29 mouse cellular contexts compared by ENCODE assay signal in the genomic region with DNA sequence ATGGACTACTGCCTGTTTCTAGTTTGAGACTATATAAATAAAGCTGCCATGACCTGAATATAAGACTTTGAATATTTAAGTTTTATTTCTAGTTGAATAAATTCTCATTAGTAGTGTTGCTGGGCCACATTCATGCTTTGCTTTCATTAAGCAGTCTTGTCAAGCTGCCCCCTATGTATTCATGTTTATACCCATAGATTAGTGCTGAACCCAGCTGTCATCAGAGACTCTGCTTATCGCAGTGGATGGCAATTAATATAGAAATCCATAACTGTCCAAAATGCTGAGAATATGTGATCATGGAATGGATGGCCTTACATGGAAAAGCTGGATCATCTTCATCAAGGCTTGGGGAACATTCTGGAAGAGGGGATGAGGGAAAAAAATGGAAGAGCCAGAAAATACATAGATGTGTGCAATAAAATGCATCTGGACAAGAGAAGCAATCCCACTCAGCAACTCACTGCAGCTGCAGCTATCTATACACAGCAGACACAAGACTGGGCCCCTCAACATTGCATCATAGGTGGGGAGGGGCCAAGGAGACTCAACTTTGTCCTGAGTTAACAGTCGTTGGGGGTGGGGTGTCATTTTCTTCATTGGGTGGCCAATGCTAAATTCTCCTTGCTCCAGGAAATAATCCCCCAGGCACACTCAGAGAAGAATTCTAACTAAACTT. TPM values are rescaled to one million over a fixed set of nuclear protein-coding genes. Genes with fewer than 3 reads are reported as not detected.
A peak's percentile ranks its signal among the peaks of the same experiment; 100 is the strongest.
DNase-seq lines count a peak whose midpoint lies in the region; ATAC-seq and TF ChIP-seq lines count a peak whose summit lies in the region.
"Had no signal": no experiment of that assay in that cellular context is flagged by ENCODE, and none has a peak within 500 bp of the region (broad histone marks: within the 10 kb centered on the region; RNA-seq: fewer than 3 reads in every experiment).

No protein-coding gene starts in this region.

- no peak for TF ChIP-seq EP300 in heart, adult 2 months (IDR thresholded peaks at IDR 0.05; ENCODE audit: insufficient read depth, low read depth, low read length)

- DNase-seq in heart, embryonic 10.5 days (ENCODE audit: low spot score), result peak; percentile 76
- DNase-seq in heart, adult 2 months, result no peak
- peak; percentile 76 for DNase-seq in c-Kit-positive CD71-positive TER-119-negative erythroid progenitor cells, embryonic 14.5 days (ENCODE audit: low read depth)
- DNase-seq in liver, embryonic 13.5 days, result peak; percentile 75
- peak; percentile 36 for DNase-seq in yolk sac, embryonic 10.5 days (ENCODE audit: low spot score)
- DNase-seq: adrenal gland, postnatal 36 days; cerebellum, postnatal 10 days; forebrain, postnatal 0 days; heart, postnatal 4 days; kidney, adult 2 months; kidney, postnatal 14 days; layer of hippocampus, postnatal 36 days; lung, postnatal 10 days; right cerebral cortex, postnatal 14 days had no signal

- H3K27me3 ChIP-seq in heart, embryonic 10.5 days (ENCODE audit: insufficient read depth, poor library complexity, severe bottlenecking), result no peaks in the 10 kb centered on the region
- no peaks in the 10 kb centered on the region for H3K27me3 ChIP-seq in heart, adult 2 months (ENCODE audit: control insufficient read depth, insufficient read depth, low read length)
- H3K27me3 ChIP-seq in liver, embryonic 13.5 days, result no peaks in the 10 kb centered on the region
- H3K27me3 ChIP-seq in neural tube, embryonic 15.5 days (replicated peaks), result no peaks in the 10 kb centered on the region
- H3K27me3 ChIP-seq in heart, embryonic 12.5 days (replicated peaks), result no peaks in the 10 kb centered on the region
- H3K27me3 ChIP-seq: embryonic facial prominence, embryonic 15.5 days; limb, embryonic 15.5 days had no signal

- H3K27ac ChIP-seq in heart, embryonic 10.5 days, result no peak overlapping the region
- H3K27ac ChIP-seq in heart, adult 2 months, result no peak overlapping the region
- H3K27ac ChIP-seq in liver, embryonic 13.5 days, result peak overlapping the region; percentile 93
- H3K27ac ChIP-seq in neural tube, embryonic 15.5 days (replicated peaks), result no peak overlapping the region
- no peak overlapping the region for H3K27ac ChIP-seq in heart, embryonic 12.5 days (ENCODE audit: poor library complexity, severe bottlenecking)
- H3K27ac ChIP-seq: embryonic facial prominence, embryonic 15.5 days; layer of hippocampus, adult 2 months; limb, embryonic 15.5 days had no signal

- no peaks in the 10 kb centered on the region for H3K9me3 ChIP-seq in heart, embryonic 10.5 days
- no peaks in the 10 kb centered on the region for H3K9me3 ChIP-seq in liver, embryonic 13.5 days (replicated peaks)
- H3K9me3 ChIP-seq in neural tube, embryonic 15.5 days (replicated peaks), result no peaks in the 10 kb centered on the region
- no peaks in the 10 kb centered on the region for H3K9me3 ChIP-seq in heart, embryonic 12.5 days (replicated peaks)
- H3K9me3 ChIP-seq: embryonic facial prominence, embryonic 15.5 days; limb, embryonic 15.5 days; megakaryocyte, embryonic 14.5 days had no signal

- peak overlapping the region; percentile 43 for H3K4me2 ChIP-seq in liver, embryonic 13.5 days
- no peak overlapping the region for H3K4me2 ChIP-seq in neural tube, embryonic 15.5 days
- no peak overlapping the region for H3K4me2 ChIP-seq in heart, embryonic 12.5 days
- H3K4me2 ChIP-seq: embryonic facial prominence, embryonic 15.5 days; limb, embryonic 15.5 days had no signal

- H3K4me3 ChIP-seq in heart, embryonic 10.5 days, result no peak overlapping the region
- H3K4me3 ChIP-seq in heart, adult 2 months, result no peak overlapping the region
- no peak overlapping the region for H3K4me3 ChIP-seq in liver, embryonic 13.5 days (replicated peaks)
- no peak overlapping the region for H3K4me3 ChIP-seq in neural tube, embryonic 15.5 days (replicated peaks)
- no peak overlapping the region for H3K4me3 ChIP-seq in heart, embryonic 12.5 days
- H3K4me3 ChIP-seq: embryonic facial prominence, embryonic 15.5 days; layer of hippocampus, adult 2 months; limb, embryonic 15.5 days; megakaryocyte, embryonic 14.5 days had no signal

- no peak for TF ChIP-seq CTCF in heart, adult 2 months (IDR thresholded peaks at IDR 0.05)

- no peak overlapping the region for H3K9ac ChIP-seq in heart, adult 2 months (ENCODE audit: low read depth, low read length)
- H3K9ac ChIP-seq in liver, embryonic 13.5 days, result peak overlapping the region; percentile 39; the same call in 1 of the 2 replicates
- no peak overlapping the region for H3K9ac ChIP-seq in neural tube, embryonic 15.5 days (replicated peaks)
- no peak overlapping the region for H3K9ac ChIP-seq in heart, embryonic 12.5 days
- H3K9ac ChIP-seq: embryonic facial prominence, embryonic 15.5 days; forebrain, postnatal 0 days; limb, embryonic 15.5 days had no signal

- intact Hi-C loops in heart, adult 2 months (cut with DNase I), result no loop called here

- no peaks in the 10 kb centered on the region for H3K79me2 ChIP-seq in heart, adult 2 months (replicated peaks; ENCODE audit: control insufficient read depth, insufficient read depth, low read length)

- ATAC-seq in liver, embryonic 13.5 days (ENCODE audit: low read depth), result peak; percentile 98
- ATAC-seq in neural tube, embryonic 15.5 days (ENCODE audit: low FRiP score), result no peak
- no peak; the same call in 1 of the 2 replicates for ATAC-seq in heart, embryonic 12.5 days (ENCODE audit: insufficient number of reproducible peaks, low FRiP score)
- ATAC-seq: CD4-positive, CD25-positive, alpha-beta regulatory T cell, adult 4 months; forebrain, postnatal 0 days; hindbrain, embryonic 16.5 days; midbrain, embryonic 16.5 days had no signal

- 69% methylated on average over 2 of the region's 2 CpGs for WGBS in heart, embryonic 10.5 days
- 69% methylated on average over 2 of the region's 2 CpGs for WGBS in heart, adult 2 months
- 33% methylated on average over 2 of the region's 2 CpGs for WGBS in liver, embryonic 13.5 days (ENCODE audit: insufficient replicate concordance)
- 61% methylated on average over 2 of the region's 2 CpGs for WGBS in neural tube, embryonic 15.5 days
- WGBS in heart, embryonic 12.5 days, result 47% methylated on average over 2 of the region's 2 CpGs

- H3K4me1 ChIP-seq in heart, embryonic 10.5 days, result no peaks in the 10 kb centered on the region
- no peaks in the 10 kb centered on the region for H3K4me1 ChIP-seq in heart, adult 2 months (ENCODE audit: control insufficient read depth, insufficient read depth, low read length)
- H3K4me1 ChIP-seq in liver, embryonic 13.5 days (replicated peaks), result peaks cover 34% of the 10 kb centered on the region
- H3K4me1 ChIP-seq in neural tube, embryonic 15.5 days, result no peaks in the 10 kb centered on the region
- H3K4me1 ChIP-seq in heart, embryonic 12.5 days (replicated peaks), result no peaks in the 10 kb centered on the region
- H3K4me1 ChIP-seq: embryonic facial prominence, embryonic 15.5 days; limb, embryonic 15.5 days had no signal

- TF ChIP-seq POLR2A in heart, adult 2 months (IDR thresholded peaks at IDR 0.05; ENCODE audit: insufficient read depth, low read depth, low read length), result no peak

- H3K36me3 ChIP-seq in heart, embryonic 10.5 days, result no peaks in the 10 kb centered on the region
- H3K36me3 ChIP-seq in heart, adult 2 months (ENCODE audit: control insufficient read depth, insufficient read depth, low read length), result no peaks in the 10 kb centered on the region
- no peaks in the 10 kb centered on the region for H3K36me3 ChIP-seq in liver, embryonic 13.5 days
- no peaks in the 10 kb centered on the region for H3K36me3 ChIP-seq in neural tube, embryonic 15.5 days
- H3K36me3 ChIP-seq in heart, embryonic 12.5 days, result no peaks in the 10 kb centered on the region
- H3K36me3 ChIP-seq: embryonic facial prominence, embryonic 15.5 days; limb, embryonic 15.5 days had no signal

RNA-seq across cellular contexts. Expression of a gene that starts 26.5 kb away (rescaled TPM):
- polyA plus RNA-seq in heart, embryonic 10.5 days (2016; fragmentation: Nextera tagmentation; extraction: Ambion mirVana), result 10.7 and 18.9 TPM in 2 replicates
- total RNA-seq in heart, adult 2 months (2021), result 10 to 100 TPM; 61.5 to 64.2 TPM
- 38.2 and 82.1 TPM in 2 replicates for polyA plus RNA-seq in heart, adult 2 months (2012; rRNA removed)
- polyA plus RNA-seq in liver, embryonic 13.5 days (2015; fragmentation: Nextera tagmentation; extraction: Ambion mirVana), result 3.3 and 4.6 TPM in 2 replicates
- 5.6 and 9.8 TPM in 2 replicates for polyA plus RNA-seq in neural tube, embryonic 15.5 days (2015; fragmentation: Nextera tagmentation; extraction: Ambion mirVana)
- 33.6 and 36.1 TPM in 2 replicates for polyA plus RNA-seq in heart, embryonic 12.5 days (2016; fragmentation: Nextera tagmentation; extraction: Ambion mirVana)

RNA-seq across cellular contexts. Expression of a gene that starts 27.8 kb away (rescaled TPM):
- 91.9 and 97.7 TPM in 2 replicates for polyA plus RNA-seq in heart, embryonic 10.5 days (2016; fragmentation: Nextera tagmentation; extraction: Ambion mirVana)
- 10 to 100 TPM; 19.7 to 22.6 TPM for total RNA-seq in heart, adult 2 months (2021)
- 16.6 and 26.0 TPM in 2 replicates for polyA plus RNA-seq in heart, adult 2 months (2012; rRNA removed)
- 27.4 and 30.8 TPM in 2 replicates for polyA plus RNA-seq in liver, embryonic 13.5 days (2015; fragmentation: Nextera tagmentation; extraction: Ambion mirVana)
- polyA plus RNA-seq in neural tube, embryonic 15.5 days (2015; fragmentation: Nextera tagmentation; extraction: Ambion mirVana), result 136 and 142 TPM in 2 replicates
- 87.5 and 93.0 TPM in 2 replicates for polyA plus RNA-seq in heart, embryonic 12.5 days (2016; fragmentation: Nextera tagmentation; extraction: Ambion mirVana)

RNA-seq across cellular contexts. Expression of a gene that starts 43.9 kb away (rescaled TPM):
- polyA plus RNA-seq in heart, embryonic 10.5 days (2016; fragmentation: Nextera tagmentation; extraction: Ambion mirVana), result not detected in 2 replicates
- not detected for total RNA-seq in heart, adult 2 months (2021)
- polyA plus RNA-seq in heart, adult 2 months (2012; rRNA removed), result not detected in 2 replicates
- polyA plus RNA-seq in liver, embryonic 13.5 days (2015; fragmentation: Nextera tagmentation; extraction: Ambion mirVana), result not detected in 2 replicates
- not detected in 2 replicates for polyA plus RNA-seq in neural tube, embryonic 15.5 days (2015; fragmentation: Nextera tagmentation; extraction: Ambion mirVana)
- not detected in 2 replicates for polyA plus RNA-seq in heart, embryonic 12.5 days (2016; fragmentation: Nextera tagmentation; extraction: Ambion mirVana)
- total RNA-seq: adrenal gland, postnatal 36 days; forebrain, postnatal 0 days; gastrocnemius, adult 18-20 months; heart, postnatal 4 days; layer of hippocampus, adult 2 months; layer of hippocampus, postnatal 36 days; left cerebral cortex, postnatal 36 days; neutrophil, adult 5-6 weeks had no signal
- polyA plus RNA-seq: CD4-positive, CD25-positive, alpha-beta regulatory T cell, adult 4 months; embryonic facial prominence, embryonic 15.5 days; forebrain, postnatal 0 days; gonadal fat pad, adult 2 months; heart, embryonic 14.5 days; hindbrain, embryonic 16.5 days; kidney, adult 2 months; limb, embryonic 15.5 days; midbrain, embryonic 16.5 days; stomach, embryonic 16.5 days had no signal

Comparison
In these comparisons a context has a peak if more than half of its experiments do, and no peak if none do; other contexts are left out.
1. DNase-seq: peak in heart, embryonic 10.5 days (single experiment), c-Kit-positive CD71-positive TER-119-negative erythroid progenitor cells, embryonic 14.5 days (single experiment), liver, embryonic 13.5 days (single experiment) and yolk sac, embryonic 10.5 days (single experiment); none in heart, adult 2 months (0 of 2).